Mouse (Mus musculus) NIH3T3 (cell line): ENCODE measurements around the gene Nkain4.

Experiments
- DNase-seq: peaks from one replicate; pipeline ENCODE4 v3.0.0-alpha.2; 2012; ENCODE audit warnings: low read depth

Nkain4 gene

DNA sequence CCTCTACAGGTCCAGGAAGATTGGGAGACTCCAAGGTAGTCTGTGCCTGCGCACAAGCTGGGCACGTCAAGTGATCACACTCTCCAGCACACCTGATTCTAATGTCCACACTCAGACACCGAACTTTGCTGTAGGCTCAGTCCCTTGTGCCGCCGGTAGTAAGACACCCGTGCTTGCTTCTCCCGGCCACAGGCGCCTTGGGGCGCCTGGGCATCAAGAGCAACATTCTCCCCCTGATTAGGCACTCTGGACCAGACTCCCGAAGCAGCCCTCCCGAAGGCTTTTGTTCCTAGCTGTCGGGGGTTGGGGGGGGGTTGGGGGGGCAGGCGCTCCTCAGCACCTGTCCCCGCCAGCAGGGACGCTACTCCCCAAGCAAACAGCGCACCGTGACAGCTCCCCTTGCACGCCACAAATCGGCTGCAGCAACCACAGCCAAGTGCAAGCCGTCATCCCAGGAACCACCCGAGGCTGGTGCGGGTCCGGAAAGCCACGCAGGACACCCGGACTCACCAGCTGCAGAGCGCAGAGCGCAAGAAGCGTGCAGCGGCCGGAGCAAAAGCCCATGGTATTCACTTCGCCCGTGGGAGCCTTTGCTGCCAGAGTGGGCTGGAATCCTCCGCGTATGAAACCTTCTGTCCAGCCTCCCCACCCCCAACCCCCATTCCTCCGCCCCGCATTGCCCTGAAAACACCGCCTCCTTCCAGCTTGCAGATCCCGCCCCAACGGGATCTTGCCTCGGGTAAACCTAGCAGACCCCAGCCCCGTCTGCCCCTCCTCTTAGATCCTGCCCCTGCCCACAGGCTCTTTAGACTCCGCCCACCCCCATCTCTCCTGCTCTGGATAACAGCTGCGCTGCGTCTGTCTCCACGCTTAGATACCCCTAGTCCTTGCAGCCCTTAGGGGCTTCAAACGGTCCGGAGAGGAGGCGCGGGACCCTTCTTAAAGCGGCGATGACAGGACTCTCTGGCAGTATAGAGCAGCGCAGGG is at the start of gene Nkain4:
Gene Nkain4, minus strand, starts transcription at position 639 of the 987 bp plus-strand sequence.
- DNase-seq = no peak

DNA sequence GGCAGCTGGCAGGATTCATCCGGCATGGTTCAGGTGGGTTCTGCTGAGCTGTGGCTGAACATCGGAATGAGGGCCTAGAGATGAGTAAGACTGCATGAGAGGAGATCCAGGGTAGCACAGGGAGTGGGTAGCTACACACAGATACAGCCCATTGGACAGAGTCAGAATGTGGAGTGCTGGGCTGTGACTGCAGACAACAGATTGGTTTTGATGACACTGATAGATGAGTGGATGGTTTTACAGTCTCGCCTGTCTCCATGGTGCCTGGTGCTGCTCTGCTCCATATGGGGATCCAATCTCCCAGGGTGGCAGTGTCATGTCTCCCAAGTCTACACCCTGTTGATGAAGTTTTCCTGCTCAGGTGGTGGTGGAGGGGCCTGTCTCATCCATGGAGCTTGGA is 42.4 kb upstream of the Nkain4 start:
- no peak for DNase-seq

DNA sequence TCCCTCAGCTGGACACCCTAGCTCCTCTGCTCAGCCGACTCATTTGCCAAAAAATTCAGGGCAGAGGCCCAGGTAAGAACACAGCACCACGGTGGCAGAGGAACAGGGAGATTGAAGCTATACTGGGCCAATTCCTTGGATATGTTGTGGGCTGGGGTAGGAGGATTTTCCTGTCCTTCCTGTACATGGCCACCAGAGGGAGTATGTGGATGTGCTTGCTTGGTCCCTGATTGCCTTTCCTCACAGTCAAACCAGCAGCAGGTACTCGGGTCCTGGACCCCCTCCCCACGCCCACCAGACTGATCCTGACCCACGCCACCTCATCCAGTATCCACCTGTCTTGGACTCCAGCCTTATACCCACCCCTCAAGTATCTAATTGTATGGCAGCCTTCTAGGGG is 41.9 kb upstream of the Nkain4 start:
- DNase-seq = peak; percentile 66

DNA sequence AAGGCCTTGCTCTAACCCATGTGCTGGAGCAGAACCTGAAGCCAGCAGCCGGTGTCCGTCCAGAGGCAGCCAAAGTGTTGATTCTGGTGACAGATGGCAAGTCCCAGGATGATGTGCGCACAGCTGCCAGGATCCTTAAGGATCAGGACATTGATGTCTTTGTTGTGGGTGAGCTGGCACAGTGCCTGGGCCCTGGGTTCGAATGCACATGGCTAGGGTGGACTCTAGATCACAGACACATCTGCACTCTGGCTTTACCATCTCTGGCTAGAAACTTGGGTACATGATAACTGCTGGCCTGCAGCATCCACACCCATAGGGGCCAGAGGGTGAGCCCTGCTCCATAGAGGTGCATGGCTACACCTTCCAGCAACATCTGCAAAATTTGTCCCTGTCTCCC is 41.0 kb upstream of the Nkain4 start:
- DNase-seq = no peak

DNA sequence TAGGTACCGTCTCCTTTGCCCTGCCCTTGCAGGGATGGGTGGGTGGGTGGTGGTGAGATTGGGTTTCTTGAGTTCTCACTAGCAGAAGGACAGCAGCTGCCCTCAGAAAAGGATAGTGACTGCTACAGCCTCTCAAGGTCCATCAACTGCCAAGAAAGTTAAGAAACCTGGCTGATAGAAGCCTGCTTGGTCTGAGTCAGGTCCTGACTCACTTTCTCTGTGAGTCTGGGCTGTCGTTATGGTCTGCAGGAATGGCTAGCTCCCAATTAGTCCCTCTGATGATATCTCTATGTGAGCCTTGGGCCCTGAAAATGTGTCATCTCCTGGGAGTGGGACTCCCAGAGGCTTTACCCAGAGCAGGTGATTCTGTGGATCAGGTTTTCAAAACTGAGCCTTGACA is 39.9 kb upstream of the Nkain4 start:
- DNase-seq = peak; percentile 69

DNA sequence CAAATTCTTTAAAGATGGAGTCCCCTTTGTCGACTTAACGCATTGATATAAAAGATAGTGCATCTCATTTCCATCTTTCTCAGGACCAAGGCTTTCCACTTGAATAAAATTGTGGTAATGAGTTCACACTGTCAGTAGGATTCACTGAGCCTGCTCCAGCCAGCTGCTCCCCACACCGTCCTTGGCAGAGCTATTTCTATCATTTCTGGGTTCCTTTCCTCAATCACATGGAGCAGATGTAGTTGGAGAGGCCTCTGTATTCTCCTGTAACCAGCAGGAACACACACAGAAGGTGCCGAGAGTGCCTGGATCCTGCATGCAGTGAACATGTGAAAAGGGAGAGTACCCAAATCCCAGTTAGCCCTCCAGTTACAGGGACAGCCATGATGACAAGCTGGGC is 35.8 kb upstream of the Nkain4 start:
- no peak for DNase-seq

DNA sequence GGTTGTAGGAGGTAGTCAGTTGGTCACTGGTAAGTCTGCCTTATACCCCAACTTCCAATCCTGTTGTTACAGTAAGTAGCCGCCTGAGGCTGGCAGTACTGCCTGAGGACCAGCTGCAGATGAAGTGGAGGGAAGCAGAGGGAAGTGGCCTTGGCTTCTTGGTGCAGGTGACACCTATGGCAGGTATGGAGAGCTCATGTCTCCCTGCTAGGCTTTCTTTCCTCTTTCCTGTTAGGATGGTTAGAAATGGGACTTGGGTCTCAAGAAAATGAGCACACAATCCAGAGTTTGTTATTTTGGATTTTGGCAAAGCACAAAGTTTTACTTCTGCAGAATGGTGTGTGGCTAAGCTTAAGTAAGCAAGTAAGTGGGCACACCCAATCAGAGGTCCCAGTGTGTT is 34.4 kb upstream of the Nkain4 start:
- no peak for DNase-seq

DNA sequence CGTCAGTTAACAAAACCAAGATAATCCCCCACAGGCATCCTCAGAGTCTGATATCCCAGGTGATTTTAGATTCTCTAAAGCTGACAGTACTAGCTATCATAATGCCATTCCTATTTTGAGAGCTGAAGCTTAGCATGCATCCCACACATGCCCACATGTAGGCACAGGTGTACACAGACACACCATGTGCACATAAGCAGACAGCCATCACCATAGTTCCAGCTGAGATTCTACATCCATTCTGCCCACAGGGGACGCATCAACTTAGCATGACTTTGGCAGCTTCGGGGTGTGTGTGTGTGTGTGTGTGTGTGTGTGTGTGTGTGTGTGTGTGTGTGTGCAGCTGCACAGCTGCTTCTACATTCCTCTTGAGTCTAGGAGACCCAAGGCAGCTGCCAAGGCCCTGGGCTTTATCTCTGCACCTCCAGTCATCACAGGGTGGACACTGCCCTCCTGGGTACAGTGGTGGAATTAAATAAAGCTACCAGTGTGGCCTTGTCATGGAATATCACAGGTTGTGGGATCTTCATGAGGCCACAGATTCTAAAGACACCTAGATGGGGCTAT is 33.9 kb upstream of the Nkain4 start:
- DNase-seq = no peak

DNA sequence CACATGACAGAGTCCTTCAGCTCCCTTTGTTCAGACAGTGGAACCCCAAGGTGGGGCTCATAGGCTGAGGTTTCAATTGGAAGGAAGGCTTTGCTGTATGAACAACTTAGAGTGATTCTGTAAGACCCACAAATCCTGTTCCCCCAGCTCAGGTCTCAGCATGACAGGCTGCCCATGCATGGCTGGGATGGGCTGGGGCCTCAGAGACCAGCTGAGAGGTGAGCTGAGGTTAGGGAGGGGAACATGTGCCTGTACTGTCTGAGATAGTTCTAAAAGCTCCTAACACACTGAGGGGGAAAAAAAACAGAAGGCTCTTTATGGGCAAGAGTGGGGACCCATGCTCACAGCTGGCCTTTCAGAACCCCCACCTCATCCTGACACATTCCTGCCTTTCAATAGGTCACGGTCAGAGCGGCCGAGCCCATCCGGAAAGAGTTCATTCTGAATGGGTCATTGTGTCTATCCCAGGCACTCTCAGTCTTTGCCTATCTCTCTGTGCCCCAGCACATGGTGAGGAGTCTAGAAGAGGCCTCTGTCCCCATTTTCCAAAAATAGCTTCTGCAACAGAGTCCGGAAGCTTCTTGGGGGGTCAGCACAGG is 33.0 kb upstream of the Nkain4 start:
- DNase-seq = no peak

DNA sequence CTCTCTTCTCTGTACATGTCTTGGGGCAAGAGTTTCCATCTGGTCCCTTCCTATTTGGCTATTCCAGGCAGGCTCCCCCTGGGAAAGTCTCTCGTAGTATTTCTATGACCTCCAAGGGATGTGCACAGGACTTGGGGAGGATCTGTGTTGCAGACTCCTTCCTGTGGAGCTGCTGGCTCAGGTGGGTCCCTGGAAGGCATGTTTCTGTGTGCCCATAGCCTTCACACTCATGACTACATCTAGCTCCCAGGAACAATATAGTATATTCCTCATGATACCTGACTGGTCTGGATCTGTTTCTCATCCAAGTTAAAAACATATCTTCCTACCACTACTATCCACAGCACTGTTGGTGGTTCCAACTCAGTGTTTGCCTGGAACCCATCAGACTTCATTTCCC is 32.5 kb upstream of the Nkain4 start:
- no peak for DNase-seq

DNA sequence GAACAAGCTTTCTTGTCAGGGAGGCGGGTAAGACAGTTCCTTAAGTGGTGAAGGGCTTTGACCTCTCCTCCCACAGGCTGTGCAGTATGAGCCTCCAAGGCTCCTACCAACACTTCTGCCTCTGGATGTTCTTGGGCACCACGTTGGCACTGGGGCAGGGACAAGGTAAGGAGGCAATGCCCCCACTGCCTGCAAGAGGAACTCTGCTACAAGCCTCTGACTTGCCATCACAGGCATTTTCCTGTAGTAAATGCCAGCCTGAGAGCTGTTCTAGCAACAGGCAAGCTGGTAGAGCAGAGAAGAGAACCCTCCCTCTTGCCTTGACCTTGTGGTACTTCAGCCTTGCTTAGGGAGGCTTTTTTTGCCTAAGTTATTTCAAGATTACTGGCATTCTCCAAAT is 31.9 kb upstream of the Nkain4 start, which contains the start of gene Col20a1:
Gene Col20a1, plus strand, starts transcription at position 87 of the 400 bp plus-strand sequence.
- DNase-seq = no peak

DNA sequence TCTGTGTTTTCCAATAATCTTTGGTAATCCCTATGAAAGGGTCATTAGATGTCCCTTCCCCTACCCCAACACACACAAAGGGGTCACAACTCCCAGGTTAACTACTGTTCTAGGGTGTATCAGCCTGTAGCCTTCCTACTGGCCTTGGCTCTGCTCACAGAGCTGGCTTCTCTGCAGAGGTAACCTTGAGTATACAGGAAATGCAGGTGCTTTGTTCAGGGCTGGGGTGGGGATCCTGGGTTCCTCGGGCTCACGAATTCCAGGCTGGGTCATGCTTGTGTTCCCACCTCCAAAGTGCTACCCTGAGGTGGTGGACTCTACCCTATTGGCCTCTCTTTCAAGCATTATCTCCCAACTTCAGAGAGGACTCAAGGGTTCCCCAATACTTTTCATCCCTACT is 31.1 kb upstream of the Nkain4 start:
- no peak for DNase-seq

DNA sequence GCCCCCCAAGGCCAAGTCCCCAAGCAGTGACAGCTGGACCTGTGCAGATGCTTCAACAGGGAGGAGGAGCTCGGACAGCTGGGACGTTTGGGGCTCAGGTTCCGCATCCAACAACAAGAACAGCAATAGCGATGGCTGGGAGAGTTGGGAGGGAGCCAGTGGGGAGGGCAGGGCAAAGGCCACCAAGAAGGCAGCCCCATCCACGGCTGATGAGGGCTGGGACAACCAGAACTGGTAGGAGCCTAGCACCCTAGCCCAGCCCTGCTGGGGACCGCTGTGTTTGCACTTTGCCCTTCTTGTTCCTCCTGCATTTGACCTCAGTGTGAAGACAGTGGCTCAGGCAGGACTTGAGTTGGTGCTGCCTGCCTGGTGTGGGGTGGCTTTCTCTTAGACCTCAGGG is 26.6 kb upstream of the Nkain4 start:
- DNase-seq = no peak

DNA sequence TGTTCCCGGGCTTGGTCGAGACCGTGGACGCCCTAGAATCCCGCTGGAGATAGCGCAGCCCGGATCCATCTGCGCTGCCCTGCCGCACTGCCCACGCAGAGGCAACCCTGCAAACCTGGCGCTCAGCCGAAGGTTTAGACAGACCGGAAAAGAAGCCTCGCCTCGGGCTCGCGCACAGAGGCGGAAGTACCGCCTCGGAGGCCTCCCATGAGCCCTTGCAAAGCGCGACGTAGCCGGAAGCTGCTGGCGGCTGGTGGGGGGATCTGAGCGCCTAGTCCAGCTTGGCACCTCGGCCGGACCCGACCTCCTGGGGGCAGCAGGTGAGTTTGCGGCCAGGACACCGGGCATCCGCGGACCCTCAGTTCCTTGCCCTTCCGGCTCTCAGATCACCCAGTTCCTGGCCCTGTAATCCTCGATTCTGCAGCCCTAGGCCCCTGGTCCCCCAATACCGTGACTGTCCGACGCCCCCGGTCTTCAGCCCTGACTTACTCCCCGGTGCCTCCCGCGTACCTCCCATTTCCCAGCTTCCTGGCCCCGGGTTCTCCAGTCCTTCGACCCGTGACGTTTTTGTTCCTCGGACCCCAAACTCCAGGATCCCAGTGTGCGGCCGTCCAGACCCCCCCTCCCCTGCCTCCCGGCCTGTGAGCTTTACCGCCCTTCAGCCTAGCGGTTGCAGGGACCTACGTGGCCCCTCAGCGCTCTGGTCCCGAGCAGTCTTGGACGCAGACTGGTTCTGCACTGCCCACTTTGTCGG is 12.7 kb upstream of the Nkain4 start, which contains the start of gene Arfgap1:
Gene Arfgap1, plus strand, starts transcription at position 216 of the 754 bp plus-strand sequence.
- DNase-seq = peak; percentile 98

DNA sequence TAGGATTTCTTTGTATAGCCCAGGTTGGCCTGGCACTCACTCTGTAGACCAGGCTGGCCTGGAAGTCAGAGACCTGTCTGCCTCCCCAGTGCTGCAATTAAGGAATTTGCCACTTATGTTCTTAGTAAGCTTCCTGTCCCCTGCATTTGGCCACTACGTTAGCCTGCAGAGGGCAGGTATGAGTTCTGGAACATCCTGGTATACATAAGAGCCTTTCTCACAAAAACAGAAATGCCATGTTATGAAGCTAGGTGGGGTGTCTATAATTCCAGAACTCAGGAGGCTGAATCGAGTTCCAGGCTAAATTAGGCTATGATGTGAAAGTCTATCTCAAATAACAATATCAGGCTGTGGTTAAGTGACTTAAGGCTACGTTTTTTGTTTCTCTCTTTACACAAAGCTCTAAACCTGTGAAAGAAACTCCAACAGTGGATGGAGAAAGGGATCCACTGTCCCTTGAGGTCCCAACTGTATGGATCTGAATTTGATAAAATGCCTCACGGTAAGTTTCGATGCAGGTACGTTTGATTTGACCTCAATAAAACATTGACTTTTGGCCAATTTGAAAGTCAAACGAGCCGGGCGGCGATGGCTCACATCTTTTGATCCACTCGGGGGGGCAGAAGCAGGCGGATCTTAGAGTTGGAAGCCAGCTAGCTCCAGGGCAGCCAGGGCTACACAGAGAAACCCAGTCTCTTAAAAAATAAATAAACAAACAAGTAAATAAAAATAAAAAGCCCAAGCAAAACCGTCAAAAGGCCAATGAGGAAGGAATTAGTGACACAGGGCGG is 11.8 kb upstream of the Nkain4 start:
- DNase-seq = peak; percentile 52

DNA sequence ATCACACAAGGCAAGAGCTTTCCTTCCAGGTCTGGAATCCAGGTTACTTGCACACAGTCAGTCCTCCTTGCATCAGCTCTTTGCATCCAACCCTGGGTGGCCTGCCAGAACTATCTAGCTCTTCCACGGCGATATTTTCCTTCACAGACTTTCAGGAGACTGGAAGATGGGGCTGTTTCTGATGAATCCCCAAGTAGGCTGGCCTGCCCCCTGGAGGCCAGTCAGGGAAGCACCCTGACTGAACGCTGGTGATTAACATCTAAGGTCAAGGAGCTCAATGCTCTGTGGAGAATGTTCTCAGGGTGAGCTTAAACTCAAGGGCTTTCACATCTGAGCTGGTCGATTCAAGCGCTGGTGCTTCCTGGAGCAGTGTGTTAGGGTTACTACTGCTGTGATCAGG is 9.5 kb upstream of the Nkain4 start:
- DNase-seq = peak; percentile 91

DNA sequence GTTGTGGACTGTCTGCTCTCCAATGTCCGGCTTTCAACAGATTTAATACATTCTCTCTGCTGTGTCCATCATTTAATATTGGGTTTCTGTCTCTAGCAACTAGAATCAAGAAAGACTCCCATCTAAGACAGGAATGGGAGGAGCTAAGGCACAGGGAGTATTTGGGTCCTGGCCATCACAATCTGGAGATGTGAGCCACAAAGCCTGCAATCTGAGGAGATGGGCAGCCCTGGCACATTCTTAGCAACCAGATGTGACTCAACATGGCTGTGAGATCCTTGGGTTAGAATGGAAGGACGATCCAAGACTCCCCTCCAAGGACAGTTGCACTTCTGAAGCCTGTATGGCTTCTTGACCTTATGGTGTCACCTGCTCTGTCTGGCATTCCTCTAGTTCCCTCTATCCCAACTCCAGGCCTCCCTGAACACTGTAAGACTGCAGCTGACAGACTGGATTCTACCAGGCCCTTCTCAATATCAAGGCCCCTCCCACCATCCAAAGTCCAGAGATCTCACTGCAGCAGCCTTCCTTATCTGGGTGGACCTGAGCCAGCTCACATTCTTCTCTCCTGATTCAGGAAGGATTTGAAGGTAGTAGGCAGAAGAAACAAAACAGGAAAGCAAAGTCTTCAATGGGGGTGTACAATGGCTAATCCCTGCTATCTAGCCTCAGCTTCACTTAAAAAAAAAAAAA is 8.3 kb upstream of the Nkain4 start:
- DNase-seq = peak; percentile 65

DNA sequence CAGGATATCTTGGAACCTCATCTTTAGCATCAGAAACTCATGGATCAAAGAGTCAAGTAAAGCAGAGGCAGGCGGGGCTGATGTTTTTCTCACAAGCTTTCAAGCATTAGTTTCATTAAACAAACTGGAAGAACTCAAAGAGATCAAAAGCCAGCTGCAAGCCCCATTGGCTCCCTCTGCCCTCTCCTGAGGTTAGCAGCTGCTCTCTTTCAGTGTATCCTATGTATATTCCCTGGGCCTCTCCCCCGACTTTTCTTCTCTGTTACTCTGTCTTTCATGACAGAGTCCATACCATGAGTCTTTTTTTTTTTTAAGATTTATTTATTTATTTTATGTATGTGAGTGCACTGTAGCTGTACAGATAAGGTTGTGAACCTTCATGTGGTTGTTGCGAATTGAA is 5.7 kb upstream of the Nkain4 start:
- no peak for DNase-seq

DNA sequence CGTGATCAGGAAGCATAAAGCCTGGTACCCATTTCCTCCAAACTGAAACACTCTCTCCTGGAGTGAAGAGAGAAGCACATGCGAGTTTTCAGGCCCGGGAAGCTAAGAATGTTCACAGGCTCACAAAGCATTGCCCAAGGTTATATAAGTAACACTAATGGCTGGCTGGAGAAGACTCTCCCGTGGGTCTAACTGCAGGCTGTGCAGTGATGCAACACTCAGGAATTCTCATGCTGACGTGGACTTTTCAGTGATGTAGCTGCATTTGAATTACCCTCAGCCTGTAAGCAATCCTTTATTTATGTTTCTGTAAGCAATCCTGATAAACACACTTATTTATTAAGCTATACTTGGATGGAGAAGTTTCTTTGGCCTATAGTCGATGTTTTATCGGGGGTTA is 5.1 kb upstream of the Nkain4 start:
- DNase-seq = peak; percentile 82

DNA sequence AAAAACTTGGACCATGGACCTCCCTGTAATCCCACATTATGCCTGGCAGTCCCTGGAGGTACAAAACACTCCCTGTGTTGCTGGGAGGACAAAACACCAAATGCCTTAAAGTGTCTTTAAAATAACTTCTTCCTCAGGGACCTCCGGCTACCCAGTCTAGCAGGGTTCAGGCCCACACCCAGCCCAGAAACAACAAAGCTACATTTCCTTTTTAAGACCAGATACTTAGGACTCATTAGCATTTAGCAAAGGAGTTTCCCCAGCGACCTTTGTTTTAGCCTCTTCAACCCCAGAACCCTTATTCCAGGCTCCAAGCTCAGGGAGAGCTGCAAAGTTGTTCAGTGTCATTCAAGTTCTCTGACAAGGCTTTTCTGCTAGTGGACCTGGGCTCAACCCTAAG is 861 bp downstream of the Nkain4 start:
- DNase-seq = no peak

DNA sequence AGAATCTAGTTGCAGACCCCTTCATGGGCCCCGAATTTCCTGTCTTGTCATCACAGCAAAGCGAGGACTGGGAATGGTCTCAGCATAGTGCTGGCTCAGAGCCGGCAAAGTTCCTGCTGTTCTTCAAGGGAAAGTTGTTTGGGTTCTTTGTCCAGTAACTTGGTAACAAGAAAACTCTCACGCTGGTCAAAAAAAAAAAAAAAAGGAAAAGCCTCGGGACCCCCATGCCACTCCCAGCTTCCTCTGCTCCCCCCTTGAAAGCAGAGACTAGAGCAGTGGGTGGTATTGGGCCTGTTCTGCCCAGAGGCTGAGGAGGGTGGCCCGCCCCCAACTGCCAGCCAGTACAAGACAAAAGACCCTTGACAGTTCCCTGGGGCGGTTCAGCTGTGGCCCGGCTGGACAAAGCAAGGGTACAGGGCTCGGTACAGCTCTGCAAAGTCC is 1.7 kb downstream of the Nkain4 start:
- no peak for DNase-seq
